Mouse (Mus musculus) embryonic facial prominence, embryonic 13.5 days (tissue): ENCODE results near the gene C87414. TPM values are rescaled to one million over a fixed set of nuclear protein-coding genes. Genes with fewer than 3 reads are reported as not detected.
"Not testable (repeated sequence)": the region's sequence is repeated elsewhere in the genome, so short reads cannot be mapped to it uniquely, and the experiment has no call there.

ENCODE experiments used
- ATAC-seq: fragments of 200-750 bp; cut with Nextera tagmentation; 2 replicates; pipeline ENCODE4 v1.8.0; 2017; ENCODE audit warnings: low read depth; ENCODE audit not compliant: insufficient number of reproducible peaks, insufficient read depth, low FRiP score, low TSS enrichment
- H3K27ac ChIP-seq: fragments of 300-500 bp; sonication (generic); 2 replicates; pipeline ENCODE4 v1.5.1; 2015; ENCODE audit warnings: moderate library complexity, mild to moderate bottlenecking, inconsistent platforms
- H3K27me3 ChIP-seq: fragments of 300-500 bp; sonication (generic); 2 replicates; pipeline ENCODE4 v1.6.1; 2015; ENCODE audit warnings: mild to moderate bottlenecking, inconsistent platforms
- H3K36me3 ChIP-seq: fragments of 300-500 bp; sonication (generic); 2 replicates; pipeline ENCODE4 v1.6.1; 2015; ENCODE audit warnings: mild to moderate bottlenecking, inconsistent platforms
- H3K4me1 ChIP-seq: fragments of 300-500 bp; sonication (generic); 2 replicates; pipeline ENCODE4 v1.6.1; 2015; ENCODE audit warnings: inconsistent platforms
- H3K4me2 ChIP-seq: fragments of 300-500 bp; sonication (generic); 2 replicates; pipeline ENCODE4 v1.6.1; 2015; ENCODE audit warnings: moderate library complexity, mild to moderate bottlenecking, inconsistent platforms
- H3K4me3 ChIP-seq: fragments of 300-500 bp; sonication (generic); 2 replicates; pipeline ENCODE4 v1.5.1; 2015; ENCODE audit warnings: mild to moderate bottlenecking, inconsistent platforms
- H3K9ac ChIP-seq: fragments of 300-500 bp; sonication (generic); 2 replicates; pipeline ENCODE4 v1.6.1; 2015; ENCODE audit warnings: mild to moderate bottlenecking, inconsistent platforms
- H3K9me3 ChIP-seq: fragments of 300-500 bp; sonication (generic); 2 replicates; pipeline ENCODE4 v1.6.1; 2016; ENCODE audit warnings: inconsistent platforms
- WGBS: fragments of 180-500 bp; shearing (Covaris S2); methylation state at CpG from one replicate; pipeline ENCODE4 v1.1.7; 2015; ENCODE audit warnings: mixed read lengths; 5-methylcytosine and 5-hydroxymethylcytosine counted together
- polyA plus RNA-seq: library from polyadenylated mRNA; unstranded; fragments of >200 nt; fragmentation: Nextera tagmentation; extraction: Ambion mirVana; gene quantifications from 2 replicates; pipeline ENCODE4 v1.2.1, GENCODE M21; 2015

The C87414 gene
- not detected in 2 replicates for polyA plus RNA-seq

DNA sequence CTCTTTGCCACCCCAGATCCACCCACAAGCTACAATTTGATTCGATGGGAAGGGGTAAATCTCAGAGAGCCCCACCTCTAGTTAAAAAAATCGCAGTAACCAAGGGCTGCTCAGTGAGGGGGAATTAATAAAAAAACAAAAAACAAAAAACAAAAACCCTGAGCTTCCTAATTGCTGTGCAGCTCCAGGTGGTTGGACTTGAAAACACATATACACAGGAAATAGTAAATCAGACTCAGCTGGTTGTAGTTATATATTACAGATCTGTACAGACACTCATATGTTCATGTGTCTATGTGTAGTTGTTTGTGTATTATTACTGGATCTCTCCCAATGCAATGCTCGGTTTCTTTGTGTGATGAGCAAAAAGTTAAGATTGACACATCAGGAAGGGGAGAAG is at the start of gene C87414:
Gene C87414, minus strand, starts transcription at position 101 of the 400 bp plus-strand sequence.
- H3K4me3 ChIP-seq, H3K4me2 ChIP-seq, ATAC-seq, H3K4me1 ChIP-seq, H3K9ac ChIP-seq, H3K9me3 ChIP-seq, H3K27ac ChIP-seq, H3K27me3 ChIP-seq, H3K36me3 ChIP-seq: not testable (repeated sequence)
- WGBS, result 86% methylated on average over 1 of the region's 3 CpGs

DNA sequence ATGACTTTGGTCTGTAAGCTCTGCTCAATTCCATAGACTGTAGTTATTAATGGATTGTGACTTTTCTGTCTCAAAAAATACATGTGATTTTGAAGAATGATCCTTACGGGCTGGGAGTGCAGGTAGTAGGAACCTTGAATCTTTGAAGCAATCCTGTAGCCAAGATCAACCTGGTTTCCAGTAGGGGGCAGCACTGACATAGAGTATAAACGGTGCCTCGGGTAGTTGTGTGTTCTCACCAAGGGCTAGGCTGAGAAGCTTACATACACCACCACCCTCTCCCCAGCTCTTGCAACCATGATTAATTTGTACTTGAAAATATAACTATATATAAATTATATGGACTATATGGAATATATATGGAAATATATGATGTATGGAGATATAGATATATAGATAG is 13.3 kb upstream of the C87414 start:
- H3K4me2 ChIP-seq, H3K9ac ChIP-seq, H3K9me3 ChIP-seq, ATAC-seq, H3K27ac ChIP-seq, H3K4me1 ChIP-seq, H3K4me3 ChIP-seq, H3K27me3 ChIP-seq, H3K36me3 ChIP-seq: not testable (repeated sequence)
- 86% methylated on average over 3 of the region's 3 CpGs for WGBS

Other genes starting within 250 kb of the C87414 start
- not detected in 2 replicates for gene Gm16427, start 131.4 kb downstream of the C87414 start, polyA plus RNA-seq
- gene Gm7792, start 172.2 kb upstream of the C87414 start, polyA plus RNA-seq, result not detected in 2 replicates